Mouse (Mus musculus) left cerebral cortex, postnatal 4 days (tissue): Measurements from ENCODE around the gene Mrgpra1. TPM values are rescaled to one million over a fixed set of nuclear protein-coding genes. Genes with fewer than 3 reads are reported as not detected.
"Not testable (repeated sequence)": the region's sequence is repeated elsewhere in the genome, so short reads cannot be mapped to it uniquely, and the experiment has no call there.

Experiments used
- DNase-seq: peaks from one replicate; pipeline ENCODE4 v3.0.0-alpha.2; 2022
- intact Hi-C: fragments of 180-260 bp; cut with DNase I; formaldehyde crosslinking; loops from one replicate; pipeline ENCODE4 v1.15.1; 2025
- total RNA-seq, 2 experiments: library from RNA; stranded (reverse); gene quantifications; 2 replicates each; pipeline ENCODE4 v1.2.3; 2021

The Mrgpra1 gene
- total RNA-seq, result not detected

DNA sequence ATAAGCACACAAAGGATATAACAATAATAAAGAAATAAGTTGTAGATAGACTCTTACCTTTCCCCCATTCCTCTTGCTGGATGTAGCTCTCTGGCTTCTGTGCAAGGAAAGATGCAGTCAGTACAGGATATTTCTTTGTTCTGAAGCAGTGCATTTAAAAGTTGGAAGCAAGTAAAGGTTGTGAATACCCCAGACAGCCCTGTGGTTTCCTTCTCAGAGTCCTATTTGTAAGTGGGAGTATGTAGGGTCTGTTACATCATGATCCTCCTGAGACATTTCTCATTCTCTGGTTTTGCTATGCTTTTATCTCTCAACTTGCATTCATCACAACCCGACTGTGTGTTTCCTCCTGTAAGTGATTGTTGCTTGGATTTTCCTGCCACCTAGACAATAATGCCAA is at the start of gene Mrgpra1:
TSS of gene Mrgpra1 (minus strand) at position 101 of the 400 bp plus-strand sequence.
- intact Hi-C loops, result no loop called here
- DNase-seq, result no peak

DNA sequence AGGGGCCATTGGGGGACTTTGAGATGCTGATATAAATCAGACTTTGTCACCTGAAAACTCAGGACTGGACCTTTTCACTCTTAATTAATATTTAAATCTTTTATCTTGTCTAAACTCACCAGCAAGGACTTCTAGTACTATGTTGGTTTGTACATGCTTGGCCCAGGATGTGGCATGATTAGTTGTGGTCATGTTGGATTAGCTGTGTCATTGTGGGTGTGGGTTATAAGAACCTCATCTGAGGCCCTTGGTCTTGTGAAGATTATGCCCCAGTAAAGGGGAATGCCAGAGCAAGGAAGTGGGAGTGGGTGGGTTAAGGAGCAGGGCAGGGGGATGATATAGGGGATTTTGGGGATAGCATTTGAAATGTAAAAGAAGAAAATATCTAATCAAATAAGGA is 47.1 kb upstream of the Mrgpra1 start:
- intact Hi-C loops, result no loop called here
- DNase-seq, result no peak

DNA sequence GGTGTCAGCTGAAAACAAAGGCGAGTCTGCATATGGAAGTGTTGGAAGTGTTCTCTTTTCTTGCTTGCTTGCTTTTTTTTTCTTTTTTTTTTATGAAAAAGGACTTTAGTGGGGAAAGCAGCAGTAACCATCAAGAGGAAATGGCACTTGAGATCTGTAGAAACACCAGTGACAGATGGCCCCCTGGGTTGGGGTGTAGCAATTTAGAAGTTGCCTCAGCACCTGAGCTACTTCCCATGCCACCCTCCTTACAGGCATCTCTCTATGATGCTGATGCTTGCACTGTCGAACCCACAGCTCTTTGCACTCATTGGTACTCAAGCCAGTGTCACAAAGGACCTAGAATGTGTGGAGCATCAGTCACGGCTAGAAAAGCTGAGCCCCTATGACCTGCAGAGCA is 5.6 kb downstream of the Mrgpra1 start:
- no peak for DNase-seq
- intact Hi-C loops, result no loop called here

DNA sequence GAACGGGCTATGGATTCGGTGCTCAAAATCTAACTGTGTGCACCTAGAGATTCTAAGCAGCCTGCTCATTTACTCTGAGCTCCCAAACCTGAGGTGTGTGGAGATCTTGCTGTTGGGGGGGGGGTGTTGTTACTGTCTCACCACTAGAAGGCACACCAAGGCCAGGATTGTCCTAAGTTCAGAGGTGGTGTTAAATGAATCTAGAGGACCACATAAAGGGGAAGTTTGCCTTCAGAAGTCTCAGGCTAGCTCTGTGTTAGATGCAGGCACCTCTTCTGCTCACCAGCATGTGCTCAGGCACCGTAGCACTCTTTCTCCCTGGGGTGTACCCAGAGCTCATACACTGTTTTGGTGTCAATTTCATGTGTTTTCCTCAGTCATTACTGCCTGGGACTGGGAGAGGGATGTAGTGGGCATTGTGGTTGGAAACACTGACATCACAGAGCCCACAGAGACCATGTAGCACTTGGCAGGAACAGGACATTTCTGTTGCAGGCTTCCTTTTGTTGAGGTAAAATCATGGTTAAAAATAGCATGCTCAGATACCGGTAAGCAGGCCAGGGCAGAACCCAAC is 8.0 kb downstream of the Mrgpra1 start:
- DNase-seq, result no peak
- intact Hi-C loops, result no loop called here

DNA sequence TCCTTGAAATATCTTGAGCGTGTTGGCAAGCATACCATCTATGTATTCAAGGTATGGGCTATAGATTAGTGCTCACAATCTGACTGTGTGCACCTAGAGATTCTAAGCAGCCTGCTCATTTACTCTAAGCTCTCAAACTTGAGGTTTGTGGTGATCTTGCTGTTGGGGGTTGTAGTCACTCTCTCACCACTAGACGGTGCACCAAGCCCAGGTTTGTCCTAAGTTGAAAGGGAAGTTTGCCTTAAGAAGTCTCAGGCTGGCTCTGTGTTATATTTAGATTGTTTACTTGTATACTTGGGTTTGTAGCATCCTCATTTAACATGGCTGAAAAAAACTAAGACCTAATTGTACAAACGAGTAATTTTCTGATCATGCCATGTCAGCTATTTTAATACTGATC is 12.2 kb downstream of the Mrgpra1 start:
- DNase-seq, intact Hi-C loops: not testable (repeated sequence)

DNA sequence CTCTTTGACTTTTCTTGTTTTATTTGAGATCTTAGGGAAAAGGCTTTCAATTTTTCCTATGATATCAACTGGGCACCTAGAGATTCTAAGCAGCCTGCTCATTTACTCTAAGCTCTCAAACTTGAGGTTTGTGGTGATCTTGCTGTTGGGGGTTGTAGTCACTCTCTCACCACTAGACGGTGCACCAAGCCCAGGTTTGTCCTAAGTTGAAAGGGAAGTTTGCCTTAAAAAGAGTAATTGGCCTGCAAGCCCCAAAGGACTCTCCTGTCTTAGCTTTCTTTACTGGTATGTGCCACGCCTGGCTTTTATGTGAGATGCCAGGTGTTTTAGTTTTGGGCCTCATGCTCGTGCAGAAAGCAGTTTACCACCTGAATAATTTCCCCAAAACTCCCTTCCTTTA is 12.7 kb downstream of the Mrgpra1 start:
- intact Hi-C loops, DNase-seq: not testable (repeated sequence)

DNA sequence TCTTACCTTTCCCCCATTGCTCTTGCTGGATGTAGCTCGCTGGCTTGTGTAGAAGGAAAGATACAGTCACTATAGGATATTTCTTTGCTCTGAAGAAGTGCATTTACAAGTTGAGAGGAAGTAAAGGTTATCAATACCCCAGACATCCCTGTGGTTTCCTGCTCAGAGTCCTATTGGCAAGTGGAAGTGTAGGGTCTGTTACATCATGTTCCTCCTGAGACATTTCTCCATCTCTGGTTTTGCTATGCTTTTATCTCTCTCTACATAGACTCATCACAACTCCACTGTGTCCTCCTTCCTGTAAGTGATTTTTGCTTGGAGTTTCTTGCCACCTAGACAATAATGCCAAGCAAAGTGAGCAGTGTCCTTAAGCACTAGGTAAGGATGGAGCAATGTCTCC is 35.7 kb downstream of the Mrgpra1 start:
- DNase-seq, result no peak
- intact Hi-C loops, result no loop called here

DNA sequence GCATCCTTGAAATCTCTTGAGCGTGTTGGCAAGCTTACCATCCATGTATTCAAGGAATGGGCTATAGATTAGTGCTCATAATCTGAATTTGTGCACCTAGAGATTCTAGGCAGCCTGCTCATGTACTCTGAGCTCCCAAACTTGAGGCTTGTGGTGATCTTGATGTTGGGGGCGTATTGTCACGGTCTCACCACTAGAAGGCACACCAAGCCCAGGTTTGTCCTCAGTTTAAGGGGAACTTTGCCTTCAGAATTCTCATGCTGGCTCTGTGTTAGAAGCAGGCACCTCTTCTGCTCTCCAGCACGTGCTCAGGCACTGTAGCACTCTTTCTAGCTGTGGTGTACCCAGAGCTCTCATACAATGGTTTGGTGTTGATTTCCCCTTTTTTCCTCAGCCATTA is 41.8 kb downstream of the Mrgpra1 start:
- DNase-seq, result no peak
- intact Hi-C loops, result no loop called here

DNA sequence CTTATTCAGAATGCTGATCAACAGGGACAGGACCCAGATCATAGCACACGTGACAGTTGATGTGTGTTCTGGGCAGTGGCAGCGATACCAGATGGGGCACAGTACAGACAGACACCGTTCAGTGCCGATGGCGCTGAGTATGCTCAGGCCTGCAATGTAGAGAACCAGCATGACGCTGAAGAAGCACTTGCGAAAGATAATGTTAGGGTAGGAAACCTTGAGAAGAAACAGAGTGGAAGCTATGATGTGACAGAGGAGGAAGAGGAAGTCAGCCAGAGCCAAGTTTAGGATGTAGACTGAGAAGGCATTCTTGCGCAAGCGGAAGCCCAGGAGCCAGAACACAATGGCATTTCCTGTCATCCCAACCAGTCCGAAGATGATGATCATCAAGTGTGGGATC is 44.2 kb downstream of the Mrgpra1 start:
- DNase-seq, result no peak
- intact Hi-C loops, result no loop called here

DNA sequence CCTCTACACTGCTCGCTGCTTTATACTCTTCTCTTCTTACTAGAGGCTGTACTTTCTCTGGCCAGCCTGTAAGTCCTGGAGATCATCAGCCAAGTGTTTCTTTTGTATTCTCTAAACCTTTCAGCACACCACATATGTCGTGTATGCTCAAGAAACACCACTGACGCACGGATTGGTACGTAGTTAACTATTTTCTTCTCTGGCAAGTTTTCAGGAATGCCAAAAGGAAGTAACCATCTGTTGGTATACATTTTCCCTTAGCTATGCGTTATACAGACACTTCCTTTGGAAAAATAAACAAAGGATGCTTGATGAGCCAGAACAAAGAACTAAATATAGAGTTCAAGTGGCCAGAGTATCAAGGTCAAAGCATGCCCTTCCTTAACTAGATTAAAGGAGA is 49.4 kb downstream of the Mrgpra1 start:
- DNase-seq, intact Hi-C loops: not testable (repeated sequence)

DNA sequence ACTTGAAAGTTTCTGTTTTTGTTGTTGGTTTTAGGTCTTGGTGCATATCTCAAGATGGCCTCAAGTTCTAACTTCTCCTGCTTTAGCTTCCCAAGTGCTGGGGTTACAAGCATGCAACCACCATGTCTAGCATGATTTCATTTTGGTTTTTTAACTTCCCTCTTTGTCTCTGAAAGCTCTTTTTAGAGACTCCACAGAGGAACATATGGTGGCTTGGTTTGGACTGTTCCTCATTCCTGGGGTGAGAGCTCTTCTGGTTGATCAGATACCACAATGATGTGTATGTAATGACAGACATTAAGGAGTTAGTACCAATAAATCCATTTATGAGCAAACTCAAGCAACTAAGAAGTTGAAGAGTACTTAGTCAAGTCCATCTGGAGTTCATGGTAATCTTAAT is 54.4 kb downstream of the Mrgpra1 start:
- DNase-seq, intact Hi-C loops: not testable (repeated sequence)

Other genes with a start within 250 kb of the Mrgpra1 start
- gene Ptpn5, start 220.6 kb downstream of the Mrgpra1 start, total RNA-seq, result 100 to 1,000 TPM; 138 to 140 TPM
- gene Mrgpra6, start 149.3 kb downstream of the Mrgpra1 start, total RNA-seq, result not detected
- gene Mrgpra9, start 101.4 kb downstream of the Mrgpra1 start, total RNA-seq, result not detected
- gene Mrgpra2a, start 97.9 kb upstream of the Mrgpra1 start, total RNA-seq, result not detected
- gene Mrgpra2b, start 174.6 kb upstream of the Mrgpra1 start, total RNA-seq, result not detected
- not detected for gene Mrgpra3, start 247.1 kb upstream of the Mrgpra1 start, total RNA-seq